Mouse (Mus musculus) spleen, adult 2 months (tissue): Measurements from ENCODE around the gene Crocc2.

Source experiments
- CTCF ChIP-seq: fragments of 200-500 bp; IDR thresholded peaks from 2 replicates; pipeline ENCODE4 v1.5.1; 2011; ENCODE audit warnings: mild to moderate bottlenecking, inconsistent platforms; ENCODE audit not compliant: insufficient read depth, insufficient read length, insufficient replicate concordance; ENCODE audit errors: extremely low read depth
- POLR2A ChIP-seq: fragments of 200-500 bp; IDR thresholded peaks from 2 replicates; pipeline ENCODE4 v1.6.1; 2011; ENCODE audit warnings: low read depth, low read length, inconsistent platforms

GRCm38 (mm10) chr1:93275561-93275960 is 107.0 kb downstream of the Crocc2 start:
- TF ChIP-seq CTCF (no peak), POLR2A (no peak)
